Mouse (Mus musculus): Measurements from ENCODE around the gene Ncoa3.
A peak's percentile ranks its signal among the peaks of the same experiment; 100 is the strongest.

Gene Ncoa3

DNA sequence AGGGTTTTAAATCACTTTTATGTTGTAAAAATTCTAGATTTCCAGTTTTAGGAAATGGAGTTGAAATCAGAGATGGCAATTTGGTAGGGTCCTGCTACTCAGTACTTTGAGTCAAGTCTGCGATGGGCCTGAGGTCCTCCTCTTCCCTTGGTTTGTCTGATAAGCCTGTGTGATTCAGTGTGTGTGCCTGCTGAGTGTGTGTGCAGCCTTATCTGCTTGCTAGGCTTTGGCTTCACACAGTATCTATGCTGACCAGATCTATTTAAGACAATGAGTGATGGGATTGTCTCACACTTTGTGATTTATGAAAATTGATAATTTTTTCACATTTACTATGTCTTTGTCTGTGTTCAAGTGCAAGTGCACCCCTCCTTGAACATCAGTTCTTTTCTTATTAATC lies 50.1 kb downstream of the Ncoa3 start:
- DNase-seq, result no peak

DNA sequence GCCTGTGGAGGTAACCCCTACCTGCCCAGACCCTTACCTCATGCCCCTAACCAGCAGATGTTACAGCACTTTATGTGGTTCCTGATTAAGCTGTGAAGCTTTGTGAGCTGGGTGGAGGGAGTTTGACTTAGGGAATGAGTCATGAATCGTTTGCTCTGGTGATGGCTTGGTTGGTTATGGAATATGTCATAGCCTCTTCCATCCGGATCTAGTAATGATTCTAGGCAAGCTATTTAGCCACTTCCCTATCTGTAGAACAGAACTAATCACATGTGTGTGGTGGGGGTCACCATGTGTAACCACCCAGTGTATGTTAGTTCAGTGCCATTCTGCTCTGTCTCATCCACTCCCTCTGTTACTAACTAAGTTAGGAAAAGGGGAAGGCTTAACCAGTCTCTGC lies 52.6 kb downstream of the Ncoa3 start:
- DNase-seq, result no peak

DNA sequence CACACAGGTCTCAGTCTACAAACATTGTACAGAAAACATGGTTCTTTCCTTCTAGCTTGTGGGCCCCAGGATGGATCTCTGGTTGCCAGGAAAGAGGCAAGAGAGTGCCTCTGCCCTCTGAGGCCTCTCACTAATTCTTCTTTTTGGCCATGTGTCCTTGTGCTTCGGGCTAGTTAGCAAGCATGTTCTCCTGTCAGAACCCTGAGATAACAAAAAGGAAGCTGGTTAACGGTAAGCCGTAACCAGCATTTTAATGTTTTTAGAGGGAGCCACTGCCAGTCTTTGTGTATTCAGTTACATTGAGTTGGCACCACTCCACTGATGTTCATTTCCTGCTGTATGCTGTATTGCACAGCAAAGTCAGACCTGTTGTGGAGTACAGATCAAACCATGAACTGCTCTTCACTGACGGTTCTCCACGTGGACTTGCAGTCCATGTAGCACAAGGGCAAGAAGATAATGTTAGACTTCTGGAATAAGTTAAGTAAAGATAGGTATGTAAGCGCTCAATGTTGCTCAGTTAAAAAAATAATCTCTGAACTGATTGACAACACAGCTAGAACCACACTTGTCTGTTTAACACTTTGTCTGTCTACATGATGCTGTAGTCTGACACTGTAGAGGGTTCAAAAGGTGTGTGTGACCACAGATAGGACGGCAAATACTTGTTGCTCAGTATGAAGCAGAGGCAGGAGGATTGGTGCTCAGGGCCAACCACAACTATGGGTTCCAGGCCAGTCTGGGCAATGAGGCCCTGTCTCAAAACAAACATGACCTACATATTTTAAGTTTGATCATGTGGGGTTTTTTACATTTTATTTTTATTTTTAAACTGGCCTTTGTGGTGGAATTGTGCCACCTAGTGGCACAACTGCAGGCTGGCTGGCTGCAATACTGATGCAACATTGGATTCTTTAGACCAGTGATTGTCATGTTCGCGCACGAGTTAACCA lies 53.4 kb downstream of the Ncoa3 start:
- DNase-seq, result peak; percentile 25

DNA sequence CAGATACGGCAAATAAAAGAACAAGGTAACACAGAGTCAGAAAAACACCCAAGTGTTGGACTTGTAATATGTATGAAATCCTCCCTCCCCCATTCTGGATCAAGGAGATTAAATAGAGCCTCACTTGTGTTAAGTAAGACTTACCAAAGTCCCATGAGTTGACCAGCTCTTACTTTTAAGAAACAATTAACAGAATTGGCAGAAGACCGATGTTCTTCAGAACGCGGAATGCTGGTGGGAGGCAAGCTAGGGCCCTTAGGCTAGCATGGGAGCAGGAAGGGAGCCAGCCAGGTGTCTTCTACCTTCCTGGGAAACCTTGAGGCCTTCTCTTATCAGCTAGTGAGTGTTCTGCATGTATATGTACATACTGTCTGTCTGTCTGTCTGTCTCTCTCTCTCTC lies 55.5 kb downstream of the Ncoa3 start:
- DNase-seq, result no peak

DNA sequence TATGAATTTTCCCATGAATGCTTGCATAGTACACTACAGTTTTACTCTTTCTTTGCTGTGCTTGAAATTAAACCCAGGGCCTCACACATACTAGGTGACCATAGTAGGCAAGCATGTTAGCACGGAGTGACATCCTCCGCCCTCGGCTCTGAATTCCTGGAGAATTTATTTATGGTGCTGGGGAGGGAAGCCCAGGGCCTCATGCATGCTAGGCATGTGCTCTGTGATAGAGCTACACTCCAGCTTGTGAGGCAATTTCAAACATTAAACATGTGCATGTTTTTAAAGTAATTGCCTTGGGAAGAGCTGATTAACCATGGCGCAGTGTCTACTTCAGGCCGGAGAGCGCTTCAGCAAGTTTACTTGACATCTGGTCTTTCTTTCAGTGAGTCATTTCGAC lies 56.4 kb downstream of the Ncoa3 start:
- DNase-seq, result no peak

DNA sequence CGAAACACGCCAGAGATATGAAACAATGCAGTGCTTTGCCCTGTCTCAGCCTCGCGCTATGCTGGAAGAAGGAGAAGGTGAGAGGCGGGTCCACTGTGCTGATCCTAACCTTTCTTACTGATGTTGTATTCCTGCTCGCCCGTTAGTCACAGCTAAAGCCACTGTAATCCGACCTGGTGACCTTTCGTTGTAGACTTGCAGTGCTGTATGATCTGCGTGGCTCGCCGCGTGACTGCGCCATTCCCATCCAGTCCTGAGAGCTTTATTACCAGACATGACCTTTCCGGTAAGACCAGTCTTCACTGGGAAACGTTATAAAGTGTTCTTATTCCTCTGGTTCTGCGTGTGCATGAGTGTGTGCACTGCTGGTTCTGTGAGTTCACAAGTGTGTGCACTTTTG lies 59.0 kb downstream of the Ncoa3 start:
- no peak for DNase-seq

DNA sequence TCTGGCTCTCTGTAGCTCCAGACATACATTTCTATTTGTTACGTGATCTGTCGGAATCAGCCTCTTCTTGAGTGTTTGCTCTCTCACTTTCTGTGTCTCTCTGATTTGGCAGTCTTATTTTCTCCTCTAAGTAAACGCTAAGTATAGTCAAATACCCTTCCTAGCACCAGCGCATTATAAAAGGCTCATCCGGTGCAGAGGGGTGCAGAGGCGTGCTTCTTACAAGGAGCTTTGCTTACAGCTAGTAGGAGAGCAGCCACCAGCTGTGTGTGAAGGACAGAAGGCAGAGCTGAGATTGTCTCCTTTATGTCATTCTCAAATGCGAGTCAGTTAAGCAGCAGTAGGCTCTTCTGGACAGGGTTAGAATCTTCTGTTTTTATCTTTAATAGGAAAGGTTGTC lies 59.5 kb downstream of the Ncoa3 start:
- DNase-seq, result no peak

DNA sequence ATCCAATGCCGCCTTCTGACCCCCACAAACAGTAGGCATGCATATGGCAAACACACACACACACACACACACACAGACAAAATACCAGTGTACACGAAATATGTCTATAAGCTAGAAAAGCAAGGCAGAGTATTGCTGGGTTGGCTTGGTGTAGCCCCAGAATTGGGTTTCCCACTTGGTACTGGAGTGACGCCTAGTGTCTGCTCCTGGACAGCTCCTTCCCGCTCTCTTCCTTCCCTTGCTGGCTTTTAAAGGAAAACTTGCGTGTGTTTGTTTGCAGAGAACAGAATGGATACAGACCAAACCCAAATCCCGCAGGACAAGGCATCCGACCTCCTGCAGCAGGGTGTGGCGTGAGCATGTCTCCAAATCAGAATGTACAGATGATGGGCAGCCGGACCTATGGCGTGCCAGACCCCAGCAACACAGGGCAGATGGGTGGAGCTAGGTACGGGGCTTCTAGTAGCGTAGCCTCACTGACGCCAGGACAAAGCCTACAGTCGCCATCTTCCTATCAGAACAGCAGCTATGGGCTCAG lies 61.6 kb downstream of the Ncoa3 start:
- no peak for DNase-seq

DNA sequence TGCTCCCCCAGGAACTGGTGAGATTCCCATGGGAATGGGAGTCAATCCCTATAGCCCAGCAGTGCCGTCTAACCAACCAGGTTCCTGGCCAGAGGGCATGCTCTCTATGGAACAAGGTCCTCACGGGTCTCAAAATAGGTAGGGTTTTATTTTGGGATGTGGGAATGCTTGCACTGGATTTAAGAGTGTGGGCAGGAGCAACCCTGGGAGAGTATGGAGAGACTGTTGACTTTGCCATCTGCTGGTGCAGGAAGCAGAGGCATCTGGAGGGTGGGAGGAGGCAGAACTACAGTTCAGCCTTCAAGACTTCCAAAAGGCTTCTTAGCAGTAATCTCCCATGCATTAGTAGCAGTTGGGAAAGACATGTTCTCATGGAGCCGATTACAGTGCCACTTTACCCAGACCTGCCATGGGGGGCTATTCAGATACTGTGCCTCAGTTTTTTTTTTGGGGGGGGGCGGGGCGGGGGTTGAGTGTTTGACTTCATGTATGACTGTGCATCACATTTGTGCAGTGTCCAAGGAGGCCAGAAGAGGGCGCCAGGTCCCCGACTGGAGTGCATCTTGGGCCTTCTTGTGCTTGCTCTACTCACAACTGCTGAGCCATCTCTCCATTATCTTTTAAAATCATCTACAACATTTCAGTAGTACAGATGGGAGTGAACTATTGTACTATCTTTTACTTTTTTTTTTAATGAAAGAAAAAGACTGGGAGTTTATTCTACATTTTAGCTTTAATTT lies 67.4 kb downstream of the Ncoa3 start:
- no peak for DNase-seq

DNA sequence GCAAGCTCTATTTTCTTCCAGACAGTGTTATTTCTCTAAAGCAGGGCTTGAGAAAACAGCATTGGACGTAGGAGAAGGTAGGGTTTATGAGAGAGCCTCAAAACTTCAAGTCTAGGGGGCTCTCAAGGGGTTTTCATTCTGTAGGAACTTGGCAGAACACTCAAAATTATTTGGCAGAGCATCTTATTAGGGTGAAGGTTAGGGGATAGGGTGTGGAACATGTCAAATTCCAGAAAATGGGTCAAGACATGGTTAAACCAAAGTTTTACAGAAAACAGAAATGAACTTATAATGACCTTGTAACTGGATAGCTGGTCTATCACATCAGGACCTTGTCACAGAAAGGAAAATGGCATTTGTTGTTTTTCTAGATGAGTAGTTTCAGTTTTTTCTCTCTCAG lies 69.6 kb downstream of the Ncoa3 start:
- no peak for DNase-seq

DNA sequence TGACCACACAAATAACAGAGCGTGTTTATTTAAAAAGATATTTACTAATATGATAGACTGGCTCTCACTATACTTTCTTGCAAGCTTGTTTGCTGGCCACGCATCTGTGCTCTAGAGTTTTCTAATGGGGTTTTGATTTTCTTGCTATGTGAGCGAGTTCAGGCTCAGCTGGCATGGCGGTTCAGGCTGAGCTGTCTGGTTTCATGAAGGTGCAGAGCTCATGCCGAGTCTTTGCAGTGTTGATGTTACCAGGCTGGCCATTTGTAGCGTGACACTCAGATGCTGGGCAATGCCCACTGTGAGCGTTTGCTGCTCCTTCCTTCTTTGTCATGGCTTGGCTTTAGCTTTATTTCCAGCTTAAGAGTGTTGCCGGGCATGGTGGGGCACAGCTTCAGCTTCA lies 70.0 kb downstream of the Ncoa3 start:
- DNase-seq, result no peak

DNA sequence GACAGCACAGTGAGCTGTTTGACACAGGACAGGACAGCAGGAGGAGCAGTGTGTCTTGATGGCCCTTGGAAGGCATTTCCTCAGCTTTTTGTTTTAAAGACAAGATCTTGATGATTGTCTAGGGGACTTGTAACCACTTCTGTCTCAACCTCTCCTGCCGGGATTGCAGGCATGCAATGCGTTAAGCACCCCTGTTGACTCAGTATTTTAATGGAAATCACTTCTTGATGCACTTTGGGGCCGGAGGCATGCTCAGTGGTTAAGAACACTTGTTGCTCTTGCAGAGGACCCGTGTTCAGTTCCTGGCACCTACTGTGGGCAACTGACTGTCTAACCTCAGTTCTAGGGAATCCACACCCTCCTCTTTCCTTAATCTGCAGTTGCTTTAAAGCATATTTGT lies 74.0 kb downstream of the Ncoa3 start:
- no peak for DNase-seq

DNA sequence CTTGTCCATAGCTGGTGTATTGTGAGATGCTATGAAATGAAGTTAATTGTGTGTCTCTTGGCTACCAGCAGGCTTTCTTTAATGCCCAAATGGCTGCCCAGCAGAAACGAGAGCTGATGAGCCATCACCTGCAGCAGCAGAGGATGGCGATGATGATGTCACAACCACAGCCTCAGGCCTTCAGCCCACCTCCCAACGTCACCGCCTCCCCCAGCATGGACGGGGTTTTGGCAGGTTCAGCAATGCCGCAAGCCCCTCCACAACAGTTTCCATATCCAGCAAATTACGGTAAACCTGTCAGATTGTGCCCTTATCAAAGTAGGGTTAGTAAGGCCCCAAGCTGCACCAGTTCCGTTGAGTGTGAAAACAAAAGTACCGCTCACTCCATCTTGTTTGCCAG lies 75.8 kb downstream of the Ncoa3 start:
- no peak for DNase-seq

DNA sequence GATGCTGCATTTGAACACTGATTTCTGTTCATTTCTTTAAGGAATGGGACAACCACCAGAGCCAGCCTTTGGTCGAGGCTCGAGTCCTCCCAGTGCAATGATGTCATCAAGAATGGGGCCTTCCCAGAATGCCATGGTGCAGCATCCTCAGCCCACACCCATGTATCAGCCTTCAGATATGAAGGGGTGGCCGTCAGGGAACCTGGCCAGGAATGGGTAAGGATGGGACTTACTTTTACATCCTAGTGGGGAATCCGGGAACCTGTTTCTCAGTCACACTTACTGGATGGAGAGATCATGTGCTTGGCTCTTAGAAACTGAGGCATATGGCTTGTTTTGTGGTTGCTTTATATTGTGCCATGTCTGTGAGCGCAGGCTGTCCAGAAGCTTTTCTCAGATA lies 76.7 kb downstream of the Ncoa3 start:
- DNase-seq, result no peak

DNA sequence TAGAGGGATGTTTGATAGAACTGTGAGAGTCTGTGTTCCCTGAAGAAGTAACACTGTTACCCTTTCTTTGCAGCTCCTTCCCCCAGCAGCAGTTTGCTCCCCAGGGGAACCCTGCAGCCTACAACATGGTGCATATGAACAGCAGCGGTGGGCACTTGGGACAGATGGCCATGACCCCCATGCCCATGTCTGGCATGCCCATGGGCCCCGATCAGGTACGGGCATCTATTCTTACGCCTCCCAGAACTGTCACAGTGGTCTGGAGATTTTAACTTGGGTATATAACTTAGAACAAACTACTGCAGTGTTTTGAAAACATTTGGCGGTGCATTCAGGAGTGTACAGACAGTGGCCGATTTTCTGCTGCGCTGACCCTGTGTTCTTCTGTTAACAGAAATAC lies 77.3 kb downstream of the Ncoa3 start:
- no peak for DNase-seq

DNA sequence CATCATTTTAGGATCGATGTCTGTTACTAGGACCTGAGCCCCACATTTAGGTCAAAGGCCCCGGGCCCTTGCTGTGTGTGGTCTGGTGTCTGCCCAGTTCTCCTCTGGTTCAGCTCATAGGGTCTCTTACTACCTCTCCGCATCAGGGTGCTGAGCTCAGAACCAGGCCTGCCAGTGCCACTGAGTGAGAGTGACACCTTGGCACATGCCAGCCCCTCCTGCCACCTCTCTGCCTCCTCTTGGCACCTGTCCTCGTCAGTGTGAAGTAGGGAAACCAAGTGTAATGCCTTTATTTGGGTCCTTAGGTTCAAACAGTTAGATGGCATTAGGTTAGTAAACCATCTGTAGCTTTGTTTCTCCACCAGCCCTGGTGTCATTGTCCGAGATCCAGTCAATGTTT lies 79.0 kb downstream of the Ncoa3 start:
- no peak for DNase-seq

DNA sequence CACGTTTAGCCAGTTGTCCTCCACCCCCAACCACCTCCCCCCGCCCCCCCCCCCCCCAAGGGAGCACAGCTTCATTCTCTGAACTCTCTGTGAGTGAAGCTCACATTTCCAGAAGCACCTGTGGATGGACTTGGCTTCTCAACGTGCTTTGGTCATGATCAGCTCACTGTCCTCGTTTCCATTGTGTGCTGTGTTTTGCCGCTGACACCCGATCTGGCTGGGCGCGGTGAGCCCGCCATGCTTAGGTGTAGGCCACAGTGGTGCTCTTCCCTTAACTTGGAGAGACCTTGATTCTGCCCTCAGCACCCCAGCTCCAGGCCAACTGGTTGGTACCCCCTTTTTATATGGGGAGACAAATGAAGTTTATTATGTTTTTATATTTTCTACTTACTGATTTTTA lies 79.5 kb downstream of the Ncoa3 start:
- no peak for DNase-seq

DNA sequence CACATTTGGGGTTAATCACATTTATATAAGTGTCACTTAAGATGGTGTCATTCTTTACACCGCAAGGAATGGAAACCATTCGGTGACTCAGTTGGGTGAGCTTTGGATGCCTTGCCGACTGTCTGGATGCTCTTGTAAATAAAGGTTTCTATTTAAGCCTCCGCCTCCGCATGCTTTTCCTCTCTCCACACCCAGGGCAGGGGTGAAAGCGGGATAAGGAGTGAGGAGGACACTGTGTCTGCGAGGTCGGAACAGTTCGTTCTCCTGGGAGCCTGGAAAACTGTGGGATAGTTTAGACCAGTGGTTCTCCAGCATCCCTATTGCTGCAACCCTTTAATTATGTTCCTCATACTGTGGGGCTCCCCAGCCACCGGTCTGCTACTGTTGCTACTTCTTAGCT lies 80.6 kb downstream of the Ncoa3 start:
- no peak for DNase-seq

DNA sequence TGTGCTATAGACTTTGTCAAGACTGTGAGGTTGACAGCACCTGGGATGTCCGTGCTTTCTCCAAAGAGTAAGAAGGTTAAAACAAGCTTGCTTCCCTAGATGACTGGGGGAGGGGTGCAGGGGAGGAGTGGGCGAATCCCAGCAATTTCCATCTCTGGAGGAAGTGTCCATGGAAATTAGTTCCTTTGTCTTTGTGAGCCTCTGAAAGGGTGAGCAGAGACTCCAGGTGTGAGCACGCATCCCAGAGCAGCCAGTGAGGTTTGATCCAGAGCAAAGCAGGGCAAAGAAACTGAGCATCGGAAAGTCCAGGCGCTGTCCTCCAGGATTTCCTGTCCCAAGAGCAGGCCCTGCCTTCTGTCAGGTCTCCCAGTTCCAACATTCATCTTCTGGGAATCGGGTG lies 81.9 kb downstream of the Ncoa3 start:
- no peak for DNase-seq

DNA sequence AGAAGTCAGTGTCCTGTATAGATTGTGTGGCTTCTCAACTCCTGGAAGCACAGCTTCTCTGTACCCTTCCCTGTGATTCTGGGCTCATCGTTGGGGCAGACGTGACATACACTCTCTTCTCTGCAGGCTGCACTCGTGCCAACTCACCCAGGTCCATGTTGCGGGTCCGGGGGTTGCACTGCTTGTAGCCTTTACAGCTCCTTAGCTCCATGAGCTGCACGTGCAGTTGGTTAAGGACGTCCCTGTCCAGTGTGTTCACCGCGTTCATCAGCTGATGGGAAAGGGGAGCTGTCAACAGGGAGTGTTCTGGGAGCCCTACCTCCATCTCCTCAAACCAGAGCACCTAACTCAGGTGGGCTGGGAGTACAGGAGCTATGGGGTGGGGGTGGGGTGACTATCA lies 84.9 kb downstream of the Ncoa3 start:
- no peak for DNase-seq

DNA sequence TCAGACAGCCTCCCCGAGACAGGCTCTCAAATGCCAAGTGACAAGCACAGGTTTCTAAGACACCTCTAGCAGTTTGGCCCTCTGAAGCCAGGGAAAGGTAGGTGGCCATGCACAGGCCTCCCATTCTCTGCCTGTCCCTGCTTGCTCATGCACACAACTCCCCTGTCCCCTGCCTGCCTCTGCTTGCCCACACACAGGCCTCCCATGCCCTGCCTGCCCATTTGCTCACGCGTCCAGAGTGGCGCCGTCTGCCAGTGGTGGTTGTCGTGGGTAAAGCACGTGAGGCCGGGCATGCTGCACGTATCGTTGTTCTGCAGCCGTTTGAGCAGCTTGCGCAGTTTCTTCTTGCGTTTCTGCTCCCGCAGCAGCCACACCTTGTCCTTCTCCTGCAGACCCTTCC lies 86.8 kb downstream of the Ncoa3 start:
- no peak for DNase-seq

DNA sequence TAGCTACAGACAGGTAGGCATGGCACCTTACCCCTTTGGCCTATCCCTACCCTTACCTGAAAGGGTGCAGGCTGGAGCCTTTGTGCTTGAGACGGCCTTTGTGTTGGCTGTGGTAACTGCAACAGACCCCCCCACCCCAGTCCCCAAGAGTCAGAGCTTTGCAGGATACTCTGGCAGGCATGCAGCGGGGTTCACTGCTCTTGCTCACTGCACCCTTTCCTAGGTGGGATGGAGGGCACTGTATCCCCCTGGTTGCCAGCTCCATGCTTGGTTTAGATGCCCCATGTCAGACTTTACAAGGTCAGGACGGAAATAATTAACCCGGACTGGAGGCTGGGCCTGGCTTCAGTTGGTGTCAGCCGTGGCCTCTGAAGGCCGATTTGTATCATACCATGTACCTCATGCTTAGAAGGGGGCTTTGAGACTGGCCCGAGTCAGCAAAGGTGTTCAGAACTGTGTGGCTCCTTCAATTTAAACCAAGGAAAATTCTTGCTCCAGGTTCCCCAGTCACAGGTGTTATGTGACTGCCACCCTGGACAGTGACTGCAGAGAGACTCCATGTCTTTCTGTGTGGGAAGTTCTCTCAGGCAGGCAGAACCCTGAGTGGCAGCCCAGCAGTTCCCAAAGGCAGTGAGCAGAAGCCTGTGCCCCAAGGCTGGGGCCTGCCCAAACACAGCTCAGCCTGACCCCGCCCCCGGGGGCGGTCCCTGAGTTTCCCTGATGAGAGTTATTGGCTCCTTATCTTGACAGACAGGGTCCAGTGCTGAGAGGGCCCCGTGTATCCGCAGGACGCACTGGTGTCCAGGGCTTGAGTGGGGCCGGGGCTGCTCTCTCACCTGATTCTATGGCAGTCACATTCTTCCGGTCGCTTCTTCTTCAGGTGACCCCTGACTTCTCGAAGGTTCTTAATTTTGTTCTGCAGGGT lies 87.8 kb downstream of the Ncoa3 start:
- DNase-seq, result no peak

All from cerebellum, adult 9-10 months (tissue).